Mouse (Mus musculus) limb, embryonic 11.5 days (tissue): ENCODE results near the gene Fry. TPM values are rescaled to one million over a fixed set of nuclear protein-coding genes. Genes with fewer than 3 reads are reported as not detected.

Experiments
- ATAC-seq: fragments of 200-750 bp; cut with Nextera tagmentation; 2 replicates; pipeline ENCODE4 v1.8.0; 2017; ENCODE audit warnings: low read depth; ENCODE audit not compliant: insufficient number of reproducible peaks, low FRiP score, low TSS enrichment
- DNase-seq: peaks from one replicate; pipeline ENCODE4 v3.0.0-alpha.2; 2015; ENCODE audit warnings: low spot score
- H3K27ac ChIP-seq: fragments of 300-500 bp; sonication (generic); replicated peaks from 2 replicates; pipeline ENCODE4 v1.5.1; 2014; ENCODE audit warnings: low read depth, mild to moderate bottlenecking, low read length
- H3K27me3 ChIP-seq: fragments of 300-500 bp; sonication (generic); 2 replicates; pipeline ENCODE4 v1.6.1; 2014; ENCODE audit warnings: mild to moderate bottlenecking, low read length, mixed read lengths; ENCODE audit not compliant: control insufficient read depth, insufficient read depth
- H3K36me3 ChIP-seq: fragments of 300-500 bp; sonication (generic); 2 replicates; pipeline ENCODE4 v1.6.1; 2014; ENCODE audit warnings: mild to moderate bottlenecking, low read length, moderate library complexity, mixed read lengths; ENCODE audit not compliant: control insufficient read depth, insufficient read depth
- H3K4me1 ChIP-seq: fragments of 300-500 bp; sonication (generic); 2 replicates; pipeline ENCODE4 v1.6.1; 2014; ENCODE audit warnings: low read length, mixed read lengths; ENCODE audit not compliant: control insufficient read depth, insufficient read depth
- H3K4me2 ChIP-seq: fragments of 300-500 bp; sonication (generic); 2 replicates; pipeline ENCODE4 v1.6.1; 2014; ENCODE audit warnings: low read depth, mild to moderate bottlenecking, moderate library complexity; ENCODE audit not compliant: severe bottlenecking
- H3K4me3 ChIP-seq: fragments of 300-500 bp; sonication (generic); 2 replicates; pipeline ENCODE4 v1.5.1; 2014; ENCODE audit warnings: low read depth, low read length
- H3K9ac ChIP-seq: fragments of 300-500 bp; sonication (generic); 2 replicates; pipeline ENCODE4 v1.6.1; 2014; ENCODE audit warnings: mild to moderate bottlenecking, low read length
- H3K9me3 ChIP-seq: fragments of 300-500 bp; sonication (generic); 2 replicates; pipeline ENCODE4 v1.6.1; 2016; ENCODE audit warnings: low read length; ENCODE audit not compliant: control insufficient read depth
- WGBS: fragments of 180-500 bp; shearing (Covaris S2); extraction: QIAGEN DNeasy Blood & Tissue Kit; methylation state at CpG from one replicate; pipeline ENCODE4 v1.1.7; 2014; 5-methylcytosine and 5-hydroxymethylcytosine counted together
- polyA plus RNA-seq: library from polyadenylated mRNA; unstranded; fragments of >200 nt; fragmentation: Nextera tagmentation; extraction: Ambion mirVana; gene quantifications from 2 replicates; pipeline ENCODE4 v1.2.1, GENCODE M21; 2014

The Fry gene
- polyA plus RNA-seq, 1 experiment from 2014 or later: 5.2 TPM

- Histone ChIP-seq H3K4me2 (no peak overlapping the region), H3K9ac (no peak overlapping the region), H3K27ac (no peak overlapping the region), H3K9me3 (no peaks in the 10 kb centered on the region), H3K36me3 (no peaks in the 10 kb centered on the region), H3K4me1 (no peaks in the 10 kb centered on the region), H3K27me3 (no peaks in the 10 kb centered on the region), H3K4me3 (no peak overlapping the region)
- 75% methylated on average over 10 of the region's 10 CpGs for WGBS
- DNase-seq: no peak
- ATAC-seq: no peak
These were observed 34.4 kb downstream of the Fry start for GRCm38 (mm10) chr5:150152880-150153281.

GRCm38 (mm10) chr5:150155388-150155787 is 36.9 kb downstream of the Fry start:
- Histone ChIP-seq H3K9ac (no peak overlapping the region), H3K4me2 (no peak overlapping the region)
- ATAC-seq: no peak

GRCm38 (mm10) chr5:150156063-150156786 is 37.8 kb downstream of the Fry start:
- DNase-seq (no peak), ATAC-seq (no peak)
- H3K9me3 ChIP-seq: no peaks in the 10 kb centered on the region
- no peaks in the 10 kb centered on the region for H3K27me3 ChIP-seq
- no peaks in the 10 kb centered on the region for H3K4me1 ChIP-seq
- no peak overlapping the region for H3K4me3 ChIP-seq
- whole genome bisulfite sequencing: 89% methylated on average over 16 of the region's 16 CpGs
- no peak overlapping the region for H3K4me2 ChIP-seq
- H3K27ac ChIP-seq: no peak overlapping the region
- H3K36me3 ChIP-seq: no peaks in the 10 kb centered on the region
- no peak overlapping the region for H3K9ac ChIP-seq

More at GRCm38 (mm10) chr5:150155388-150155787, 36.9 kb downstream of the Fry start:
- Histone ChIP-seq H3K36me3 (no peaks in the 10 kb centered on the region), H3K27me3 (no peaks in the 10 kb centered on the region), H3K4me3 (no peak overlapping the region), H3K27ac (no peak overlapping the region), H3K4me1 (no peaks in the 10 kb centered on the region), H3K9me3 (no peaks in the 10 kb centered on the region)
- DNase-seq: no peak
- WGBS: 84% methylated on average over 8 of the region's 8 CpGs

- no peaks in the 10 kb centered on the region for H3K36me3 ChIP-seq
- no peaks in the 10 kb centered on the region for H3K4me1 ChIP-seq
- no peak overlapping the region for H3K4me3 ChIP-seq
- H3K9me3 ChIP-seq: no peaks in the 10 kb centered on the region
- no peak for ATAC-seq
- peak; percentile 65 for DNase-seq
- no peaks in the 10 kb centered on the region for H3K27me3 ChIP-seq
- no peak overlapping the region for H3K9ac ChIP-seq
- H3K4me2 ChIP-seq: no peak overlapping the region
- 40% methylated on average over 6 of the region's 6 CpGs for WGBS
- no peak overlapping the region for H3K27ac ChIP-seq
These were observed 39.2 kb downstream of the Fry start for GRCm38 (mm10) chr5:150157682-150158081.

GRCm38 (mm10) chr5:150159151-150159550 is 40.7 kb downstream of the Fry start:
- ATAC-seq (no peak), DNase-seq (no peak)
- 49% methylated on average over 5 of the region's 5 CpGs for WGBS
- Histone ChIP-seq H3K4me2 (no peak overlapping the region), H3K4me3 (no peak overlapping the region), H3K27me3 (no peaks in the 10 kb centered on the region), H3K9me3 (no peaks in the 10 kb centered on the region), H3K9ac (no peak overlapping the region), H3K27ac (no peak overlapping the region), H3K4me1 (no peaks in the 10 kb centered on the region), H3K36me3 (no peaks in the 10 kb centered on the region)

- 83% methylated on average over 6 of the region's 6 CpGs for WGBS
These were observed 42.7 kb downstream of the Fry start for GRCm38 (mm10) chr5:150161193-150161592.

GRCm38 (mm10) chr5:150161898-150162297 is 43.5 kb downstream of the Fry start:
- 84% methylated on average over 5 of the region's 5 CpGs for WGBS
- Histone ChIP-seq H3K4me1 (no peaks in the 10 kb centered on the region), H3K36me3 (no peaks in the 10 kb centered on the region), H3K27ac (no peak overlapping the region), H3K9ac (no peak overlapping the region), H3K9me3 (no peaks in the 10 kb centered on the region), H3K27me3 (no peaks in the 10 kb centered on the region), H3K4me2 (no peak overlapping the region), H3K4me3 (no peak overlapping the region)
- DNase-seq (no peak), ATAC-seq (no peak)

More at GRCm38 (mm10) chr5:150161193-150161592, 42.7 kb downstream of the Fry start:
- H3K27me3 ChIP-seq: no peaks in the 10 kb centered on the region
- ATAC-seq: no peak
- no peak for DNase-seq
- no peak overlapping the region for H3K9ac ChIP-seq
- no peaks in the 10 kb centered on the region for H3K36me3 ChIP-seq
- H3K4me2 ChIP-seq: no peak overlapping the region
- H3K27ac ChIP-seq: no peak overlapping the region
- H3K4me1 ChIP-seq: no peaks in the 10 kb centered on the region
- H3K9me3 ChIP-seq: no peaks in the 10 kb centered on the region
- no peak overlapping the region for H3K4me3 ChIP-seq

GRCm38 (mm10) chr5:150164671-150165070 is 46.2 kb downstream of the Fry start:
- no peak for DNase-seq
- WGBS: 86% methylated on average over 3 of the region's 3 CpGs

GRCm38 (mm10) chr5:150166811-150167210 is 48.4 kb downstream of the Fry start:
- H3K4me3 ChIP-seq: no peak overlapping the region
- H3K9ac ChIP-seq: no peak overlapping the region
- H3K4me1 ChIP-seq: no peaks in the 10 kb centered on the region
- no peak overlapping the region for H3K27ac ChIP-seq
- no peak for ATAC-seq
- WGBS: 81% methylated on average over 5 of the region's 5 CpGs
- no peak for DNase-seq
- no peak overlapping the region for H3K4me2 ChIP-seq
- H3K36me3 ChIP-seq: no peaks in the 10 kb centered on the region
- H3K9me3 ChIP-seq: no peaks in the 10 kb centered on the region
- no peaks in the 10 kb centered on the region for H3K27me3 ChIP-seq

More at GRCm38 (mm10) chr5:150164671-150165070, 46.2 kb downstream of the Fry start:
- no peak overlapping the region for H3K4me3 ChIP-seq
- H3K9me3 ChIP-seq: no peaks in the 10 kb centered on the region
- no peak for ATAC-seq
- no peaks in the 10 kb centered on the region for H3K4me1 ChIP-seq
- H3K27ac ChIP-seq: no peak overlapping the region
- no peaks in the 10 kb centered on the region for H3K36me3 ChIP-seq
- no peaks in the 10 kb centered on the region for H3K27me3 ChIP-seq
- no peak overlapping the region for H3K9ac ChIP-seq
- H3K4me2 ChIP-seq: no peak overlapping the region
